Mouse (Mus musculus) left cerebral cortex, postnatal 36 days (tissue): ENCODE measurements around the gene Gm29735. TPM values are rescaled to one million over a fixed set of nuclear protein-coding genes. Genes with fewer than 3 reads are reported as not detected.
"Not testable (repeated sequence)": the region's sequence is repeated elsewhere in the genome, so short reads cannot be mapped to it uniquely, and the experiment has no call there.

Experiments used
- DNase-seq, 2 experiments: peaks; one replicate each; pipeline ENCODE4 v3.0.0; 2021 to 2022; ENCODE audit warnings: low spot score in 2 of 2, mixed read lengths in 1 of 2
- intact Hi-C: fragments of 180-260 bp; cut with DNase I; formaldehyde crosslinking; loops from one replicate; pipeline ENCODE4 v1.15.1; 2025
- total RNA-seq, 2 experiments: library from RNA; stranded (reverse); gene quantifications; 2 replicates each; pipeline ENCODE4 v1.2.3; 2021

Gm29735 gene
- not detected for total RNA-seq

GRCm38 (mm10) chr7:142157013-142157412, at the start of gene Gm29735:
TSS of gene Gm29735 (minus strand) at chr7:142157113.
- DNase-seq, intact Hi-C loops: not testable (repeated sequence)

GRCm38 (mm10) chr7:142205488-142205887, 48.6 kb upstream of the Gm29735 start:
- intact Hi-C loops, result no loop called here
- DNase-seq, result no peak

- intact Hi-C loops, result no loop called here
- DNase-seq, result no peak
These were observed 44.2 kb upstream of the Gm29735 start, which contains the start of gene Krtap5-3 for GRCm38 (mm10) chr7:142201064-142201463. TSS of gene Krtap5-3 (plus strand) at chr7:142201364.

GRCm38 (mm10) chr7:142198748-142199147, 41.8 kb upstream of the Gm29735 start:
- intact Hi-C loops, result no loop called here
- DNase-seq, result no peak

- DNase-seq, result no peak
- intact Hi-C loops, result no loop called here
These were observed 33.4 kb upstream of the Gm29735 start, which contains the start of gene Gm10153 for GRCm38 (mm10) chr7:142190289-142190688. TSS of gene Gm10153 (minus strand) at chr7:142190389.

GRCm38 (mm10) chr7:142188156-142188555, 31.2 kb upstream of the Gm29735 start:
- intact Hi-C loops, result no loop called here
- DNase-seq, result no peak

GRCm38 (mm10) chr7:142181021-142181420, 24.1 kb upstream of the Gm29735 start:
- no peak for DNase-seq
- intact Hi-C loops, result no loop called here

- no peak for DNase-seq
- intact Hi-C loops, result no loop called here
These were observed 21.8 kb upstream of the Gm29735 start for GRCm38 (mm10) chr7:142178685-142179084.

- intact Hi-C loops, result not testable (repeated sequence)
These were observed 19.0 kb upstream of the Gm29735 start, which contains the start of gene Krtap5-2 for GRCm38 (mm10) chr7:142175905-142176304. TSS of gene Krtap5-2 (minus strand) at chr7:142176005.

GRCm38 (mm10) chr7:142169836-142170235, 12.9 kb upstream of the Gm29735 start:
- intact Hi-C loops, result no loop called here
- no peak for DNase-seq

More at GRCm38 (mm10) chr7:142175905-142176304, 19.0 kb upstream of the Gm29735 start, which contains the start of gene Krtap5-2:
- not testable (repeated sequence) for DNase-seq

- DNase-seq, intact Hi-C loops: not testable (repeated sequence)
These were observed 8.7 kb upstream of the Gm29735 start, which contains the start of gene Gm4553 for GRCm38 (mm10) chr7:142165639-142166038. TSS of gene Gm4553 (minus strand) at chr7:142165739.

- intact Hi-C loops, result no loop called here
- no peak for DNase-seq
These were observed 2.5 kb upstream of the Gm29735 start for GRCm38 (mm10) chr7:142159366-142159765.

GRCm38 (mm10) chr7:142155308-142155707, 1.6 kb downstream of the Gm29735 start:
- intact Hi-C loops, result no loop called here
- no peak for DNase-seq

GRCm38 (mm10) chr7:142152191-142152590, 4.7 kb downstream of the Gm29735 start:
- intact Hi-C loops, result no loop called here
- DNase-seq, result no peak

- intact Hi-C loops, result loop anchor here (5.0 kb wide), 1 partner anchor 99 kb away; no protein-coding TSS in a partner anchor
- no peak for DNase-seq
These were observed 8.3 kb downstream of the Gm29735 start for GRCm38 (mm10) chr7:142148633-142149032.

GRCm38 (mm10) chr7:142146033-142146432, 10.9 kb downstream of the Gm29735 start:
- DNase-seq, result peak in 1 of 2 experiments; percentile 12
- intact Hi-C loops, result loop anchor here (5.0 kb wide), 1 partner anchor 101 kb away; no protein-coding TSS in a partner anchor

GRCm38 (mm10) chr7:142145413-142145940, 11.4 kb downstream of the Gm29735 start:
- DNase-seq, result peak in 1 of 2 experiments; percentile 9
- intact Hi-C loops, result loop anchor here (5.0 kb wide), 1 partner anchor 102 kb away; no protein-coding TSS in a partner anchor

GRCm38 (mm10) chr7:142144507-142144906, 12.4 kb downstream of the Gm29735 start, which contains the start of gene Gm45337:
TSS of gene Gm45337 (minus strand) at chr7:142144607.
- intact Hi-C loops, result no loop called here
- no peak for DNase-seq

GRCm38 (mm10) chr7:142143506-142144010, 13.4 kb downstream of the Gm29735 start:
- intact Hi-C loops, DNase-seq: not testable (repeated sequence)

GRCm38 (mm10) chr7:142140696-142141095, 16.2 kb downstream of the Gm29735 start:
- intact Hi-C loops, result no loop called here
- DNase-seq, result no peak

GRCm38 (mm10) chr7:142135934-142136333, 21.0 kb downstream of the Gm29735 start, which contains the start of gene Gm39115:
TSS of gene Gm39115 (minus strand) at chr7:142136034.
- DNase-seq, intact Hi-C loops: not testable (repeated sequence)
